Mouse (Mus musculus) heart, postnatal 0 days (tissue): ENCODE measurements at regions not wholly inside any gene's neighbourhood (a gene's known extent, or its start where the extent isn't known, plus 50 kb on each side); places are given as distances from the start of the nearest gene placed in this dataset.

Experiments
- ATAC-seq: fragments of 200-750 bp; cut with Nextera tagmentation; 2 replicates; pipeline ENCODE4 v1.8.0; 2017; ENCODE audit warnings: low read depth, moderate number of reproducible peaks, moderate library complexity; ENCODE audit not compliant: insufficient read depth
- DNase-seq: peaks from one replicate; pipeline ENCODE4 v3.0.0-alpha.2; 2016; ENCODE audit warnings: low spot score
- H3K27ac ChIP-seq: fragments of 300-500 bp; sonication (generic); 2 replicates; pipeline ENCODE4 v1.5.1; 2014; ENCODE audit warnings: low read depth, mild to moderate bottlenecking
- H3K27me3 ChIP-seq: fragments of 300-500 bp; sonication (generic); 2 replicates; pipeline ENCODE4 v1.6.1; 2014; ENCODE audit warnings: low read length, mixed read lengths; ENCODE audit not compliant: control insufficient read depth, insufficient read depth
- H3K36me3 ChIP-seq: fragments of 300-500 bp; sonication (generic); replicated peaks from 2 replicates; pipeline ENCODE4 v1.6.1; 2014; ENCODE audit warnings: low read length, mixed read lengths; ENCODE audit not compliant: control insufficient read depth, insufficient read depth
- H3K4me1 ChIP-seq: fragments of 300-500 bp; sonication (generic); 2 replicates; pipeline ENCODE4 v1.6.1; 2014; ENCODE audit warnings: antibody characterized with exemption; ENCODE audit not compliant: control insufficient read depth, insufficient read depth
- H3K4me2 ChIP-seq: fragments of 300-500 bp; sonication (generic); 2 replicates; pipeline ENCODE4 v1.6.1; 2014; ENCODE audit warnings: low read depth, mild to moderate bottlenecking, low read length, moderate library complexity
- H3K4me3 ChIP-seq: fragments of 300-500 bp; sonication (generic); 2 replicates; pipeline ENCODE4 v1.5.1; 2014; ENCODE audit warnings: low read depth, low read length
- H3K9ac ChIP-seq: fragments of 300-500 bp; sonication (generic); replicated peaks from 2 replicates; pipeline ENCODE4 v1.6.1; 2014; ENCODE audit warnings: low read depth, low read length, mixed read lengths
- H3K9me3 ChIP-seq: fragments of 300-500 bp; sonication (generic); replicated peaks from 2 replicates; pipeline ENCODE4 v1.6.1; 2016; ENCODE audit warnings: low read length; ENCODE audit not compliant: control insufficient read depth
- CTCF ChIP-seq: IDR thresholded peaks from 2 replicates; pipeline ENCODE4 v1.5.1; 2016; ENCODE audit warnings: antibody characterized with exemption, control low read depth, low read depth
- EP300 ChIP-seq: IDR thresholded peaks from 2 replicates; pipeline ENCODE4 v1.6.1; 2016; ENCODE audit warnings: antibody characterized with exemption, low read depth
- WGBS: fragments of 180-500 bp; shearing (Covaris S2); extraction: QIAGEN DNeasy Blood & Tissue Kit; methylation state at CpG from one replicate; pipeline ENCODE4 v1.1.7; 2014; 5-methylcytosine and 5-hydroxymethylcytosine counted together

- H3K9ac ChIP-seq = no peak overlapping the region
- no peak for ATAC-seq
- H3K9me3 ChIP-seq = no peaks in the 10 kb centered on the region
- no peaks in the 10 kb centered on the region for H3K36me3 ChIP-seq
- H3K27me3 ChIP-seq = no peaks in the 10 kb centered on the region
- no peak overlapping the region for H3K4me2 ChIP-seq
- WGBS = 28% methylated on average over 3 of the region's 3 CpGs
- no peak for TF ChIP-seq CTCF
- no peak for TF ChIP-seq EP300
- no peaks in the 10 kb centered on the region for H3K4me1 ChIP-seq
- DNase-seq = no peak
- no peak overlapping the region for H3K4me3 ChIP-seq
- no peak overlapping the region for H3K27ac ChIP-seq
Observed at GRCm38 (mm10) chr2:10755375-10755774, 385.1 kb downstream of the Sfmbt2 start.

- no peak for TF ChIP-seq CTCF
- TF ChIP-seq EP300 = no peak
- Histone ChIP-seq H3K4me1 (no peaks in the 10 kb centered on the region), H3K36me3 (no peaks in the 10 kb centered on the region), H3K27me3 (no peaks in the 10 kb centered on the region), H3K27ac (no peak overlapping the region), H3K4me3 (no peak overlapping the region), H3K4me2 (no peak overlapping the region), H3K9ac (no peak overlapping the region), H3K9me3 (no peaks in the 10 kb centered on the region)
- WGBS = 64% methylated on average over 8 of the region's 8 CpGs
- ATAC-seq = no peak
- DNase-seq = no peak
Observed at GRCm38 (mm10) chr2:10757202-10757840, 387.0 kb downstream of the Sfmbt2 start.

GRCm38 (mm10) chr2:10757886-10758285, 387.6 kb downstream of the Sfmbt2 start:
- no peak overlapping the region for H3K9ac ChIP-seq
- no peak for TF ChIP-seq EP300
- TF ChIP-seq CTCF = no peak
- DNase-seq = no peak
- H3K27ac ChIP-seq = no peak overlapping the region
- 78% methylated on average over 1 of the region's 1 CpGs for WGBS
- ATAC-seq = no peak
- H3K27me3 ChIP-seq = no peaks in the 10 kb centered on the region
- H3K4me2 ChIP-seq = no peak overlapping the region
- H3K4me1 ChIP-seq = no peaks in the 10 kb centered on the region
- no peaks in the 10 kb centered on the region for H3K36me3 ChIP-seq
- no peaks in the 10 kb centered on the region for H3K9me3 ChIP-seq
- no peak overlapping the region for H3K4me3 ChIP-seq

GRCm38 (mm10) chr2:10762236-10762635, 391.9 kb downstream of the Sfmbt2 start:
- Histone ChIP-seq H3K9me3 (no peaks in the 10 kb centered on the region), H3K9ac (no peak overlapping the region), H3K4me1 (no peaks in the 10 kb centered on the region), H3K27ac (no peak overlapping the region), H3K4me2 (no peak overlapping the region), H3K36me3 (no peaks in the 10 kb centered on the region), H3K4me3 (no peak overlapping the region), H3K27me3 (no peaks in the 10 kb centered on the region)
- no peak for TF ChIP-seq EP300
- no peak for TF ChIP-seq CTCF
- no peak for DNase-seq
- 39% methylated on average over 4 of the region's 4 CpGs for WGBS
- no peak for ATAC-seq

- TF ChIP-seq EP300 = no peak
- TF ChIP-seq CTCF = no peak
- H3K4me2 ChIP-seq = no peak overlapping the region
- no peaks in the 10 kb centered on the region for H3K9me3 ChIP-seq
- ATAC-seq (no peak), DNase-seq (no peak)
- no peaks in the 10 kb centered on the region for H3K27me3 ChIP-seq
- 46% methylated on average over 7 of the region's 7 CpGs for WGBS
- H3K4me3 ChIP-seq = no peak overlapping the region
- H3K9ac ChIP-seq = no peak overlapping the region
- H3K36me3 ChIP-seq = no peaks in the 10 kb centered on the region
- no peak overlapping the region for H3K27ac ChIP-seq
- no peaks in the 10 kb centered on the region for H3K4me1 ChIP-seq
Observed at GRCm38 (mm10) chr2:10783071-10783470, 388.8 kb upstream of the Prkcq start.

- no peak for DNase-seq
- ATAC-seq = no peak; the same call in 1 of the 2 replicates
- 75% methylated on average over 6 of the region's 6 CpGs for WGBS
- no peaks in the 10 kb centered on the region for H3K36me3 ChIP-seq
- no peak overlapping the region for H3K4me2 ChIP-seq
- TF ChIP-seq CTCF = no peak
- no peak for TF ChIP-seq EP300
- no peak overlapping the region for H3K27ac ChIP-seq
- no peaks in the 10 kb centered on the region for H3K4me1 ChIP-seq
- H3K4me3 ChIP-seq = no peak overlapping the region
- no peaks in the 10 kb centered on the region for H3K9me3 ChIP-seq
- H3K27me3 ChIP-seq = no peaks in the 10 kb centered on the region
- no peak overlapping the region for H3K9ac ChIP-seq
Observed at GRCm38 (mm10) chr2:10783594-10783993, 388.3 kb upstream of the Prkcq start.
